Mouse (Mus musculus) Muller cell, postnatal 12 days (primary cell): ENCODE data around the gene Syngr2.
"Not testable (repeated sequence)": the region's sequence is repeated elsewhere in the genome, so short reads cannot be mapped to it uniquely, and the experiment has no call there.

Experiments
- DNase-seq: peaks from one replicate; pipeline ENCODE4 v3.0.0-alpha.2; 2015; ENCODE audit errors: inconsistent ontology term

The Syngr2 gene

DNA sequence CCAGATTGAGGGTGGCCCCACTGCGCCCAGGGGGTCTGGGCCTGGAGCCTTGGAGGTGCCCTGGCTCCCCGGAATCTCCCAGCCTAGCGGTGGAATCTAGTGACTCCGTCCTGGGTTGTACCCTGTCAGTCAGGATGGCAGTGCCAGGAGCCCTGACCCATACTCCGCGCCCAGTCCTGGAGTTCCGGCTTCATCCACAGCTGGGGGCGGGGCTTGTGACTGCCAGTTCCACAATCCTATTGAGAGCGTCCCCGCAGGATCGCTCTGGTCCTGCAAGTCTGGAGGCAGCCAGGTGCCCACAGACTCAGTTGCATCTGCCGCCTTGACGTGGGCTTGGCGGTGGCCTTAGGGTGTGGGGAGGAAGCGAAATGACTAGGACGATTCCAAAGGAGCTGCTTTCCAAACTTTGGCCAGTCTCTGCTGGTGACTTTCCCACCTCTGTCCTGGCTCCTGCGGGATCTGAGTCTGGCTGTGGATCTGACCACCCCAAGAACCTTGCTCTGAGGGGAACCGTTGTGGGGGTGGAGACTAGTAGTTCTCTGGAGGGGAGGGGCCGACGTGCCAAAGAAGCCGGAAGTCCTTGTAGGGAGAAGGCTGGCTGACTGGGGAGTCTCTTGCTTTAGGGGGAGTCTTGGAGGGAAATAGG lies 1.1 kb downstream of the Syngr2 start:
- peak; percentile 93 for DNase-seq

DNA sequence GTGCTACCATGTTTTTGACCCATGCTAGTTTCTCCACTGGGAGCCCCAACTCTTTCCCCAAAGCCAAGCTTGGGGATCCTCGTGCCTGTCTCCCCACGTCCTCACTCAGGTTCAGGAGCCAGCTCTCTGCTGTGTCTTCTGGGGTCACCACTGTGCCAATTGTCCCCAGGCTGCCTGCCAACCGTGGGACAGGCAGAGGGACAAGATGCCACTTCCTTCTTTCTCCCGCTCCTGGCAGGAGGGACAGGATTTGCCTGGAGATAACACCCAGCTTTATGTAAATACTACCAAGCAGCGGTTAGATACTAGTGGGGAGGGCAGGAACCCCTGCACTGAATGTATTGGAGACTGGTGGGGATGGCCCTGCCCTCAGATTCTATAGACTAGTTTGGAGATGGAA lies 4.4 kb downstream of the Syngr2 start:
- no peak for DNase-seq

DNA sequence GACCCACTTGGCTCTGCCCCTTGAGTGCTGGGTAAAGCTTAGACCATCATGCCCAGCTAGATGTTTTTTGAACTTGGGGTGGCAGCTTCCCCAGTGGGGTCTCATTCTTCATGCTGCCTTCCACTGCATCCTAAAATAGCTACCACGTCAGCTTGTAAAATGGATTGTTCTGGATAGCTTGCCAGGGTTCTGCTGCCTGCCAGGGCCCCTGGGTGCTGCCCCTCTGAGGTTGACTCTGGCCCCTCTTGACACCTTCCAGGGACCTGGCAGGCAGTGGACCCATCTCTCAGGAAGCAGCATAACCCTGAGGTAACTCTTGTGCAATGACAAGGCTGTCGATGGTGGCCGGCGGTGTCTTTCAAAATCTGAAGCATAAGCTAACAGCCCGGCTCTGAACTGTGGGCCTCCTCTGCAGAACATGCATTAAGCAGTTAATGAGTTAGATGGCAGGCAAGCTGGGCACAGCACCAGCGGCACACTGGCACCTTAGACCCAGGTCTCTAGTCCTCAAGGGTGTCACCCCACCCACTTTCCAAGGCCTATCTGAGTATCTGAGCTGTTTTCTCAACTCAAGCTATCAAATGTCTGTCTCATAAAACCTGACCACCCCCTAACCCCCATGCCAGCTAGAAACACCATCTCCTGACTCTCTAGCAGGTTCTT lies 5.4 kb downstream of the Syngr2 start:
- DNase-seq = no peak

DNA sequence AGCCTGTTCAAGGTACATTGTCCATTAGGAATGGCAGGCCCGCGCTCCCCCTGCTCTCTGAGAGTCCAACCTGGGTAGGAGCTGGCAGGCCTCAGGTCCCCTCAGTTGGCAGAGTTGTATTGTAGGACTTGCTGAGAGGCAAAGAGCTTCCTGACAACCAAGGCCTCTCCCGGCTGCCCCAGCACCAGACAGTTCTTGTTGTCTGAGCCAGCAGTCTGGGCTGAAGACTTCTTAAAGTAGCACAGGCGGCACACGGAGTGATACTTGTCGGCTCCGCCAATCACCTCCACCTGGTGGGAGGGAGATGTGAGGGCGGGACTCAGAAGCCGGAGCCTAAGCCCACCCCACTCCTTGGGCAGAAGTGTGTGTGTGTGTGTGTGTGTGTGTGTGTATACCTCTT lies 6.4 kb downstream of the Syngr2 start:
- DNase-seq = not testable (repeated sequence)

DNA sequence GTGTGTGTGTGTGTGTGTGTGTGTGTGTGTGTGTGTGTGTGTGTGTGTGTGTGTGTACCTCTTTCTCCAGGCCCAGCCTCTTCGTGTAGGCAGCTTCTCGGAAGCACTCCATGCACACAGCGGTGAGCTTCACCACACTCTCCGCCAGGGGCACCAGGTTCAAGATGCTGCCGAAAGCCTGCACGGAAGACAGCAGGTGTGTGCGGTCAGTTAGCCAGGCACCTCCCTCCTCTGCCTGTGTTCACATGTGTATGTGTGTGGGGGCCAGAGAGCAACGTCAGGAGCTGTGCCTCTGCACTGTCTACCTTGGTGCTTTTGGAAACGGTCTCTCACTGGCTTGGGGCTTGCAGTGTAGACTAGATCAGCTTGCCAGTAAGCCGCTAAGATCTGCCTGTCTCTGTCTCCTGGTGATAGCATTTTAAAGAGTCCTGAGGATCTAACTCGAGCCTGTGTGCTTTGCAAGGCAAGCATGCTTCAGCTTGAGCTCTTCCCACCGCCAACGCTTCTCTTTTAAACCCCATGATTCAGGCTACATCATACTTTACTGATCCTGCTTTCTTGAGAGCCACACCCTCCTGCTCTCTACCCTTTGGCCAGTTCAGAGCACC lies 7.0 kb downstream of the Syngr2 start:
- DNase-seq = no peak

DNA sequence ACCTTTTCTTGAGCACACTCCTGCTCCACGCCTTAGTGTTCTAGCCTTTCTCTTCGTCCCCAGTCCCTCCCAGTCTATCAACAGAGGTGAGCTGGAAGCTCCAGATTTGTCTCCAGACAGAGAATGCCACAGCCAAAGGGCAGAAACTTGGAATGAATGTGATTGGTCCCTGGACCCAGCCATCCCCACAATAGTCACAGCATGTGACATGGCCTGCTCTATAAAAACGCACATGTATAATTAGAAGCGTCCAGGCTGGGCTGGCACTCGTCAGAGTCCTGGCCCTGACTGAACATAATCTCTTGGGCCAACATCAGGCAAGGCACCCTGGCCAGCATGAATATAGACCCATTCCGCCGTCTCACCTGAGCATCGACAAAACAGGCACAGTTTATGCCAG lies 9.6 kb downstream of the Syngr2 start:
- peak; percentile 29 for DNase-seq

DNA sequence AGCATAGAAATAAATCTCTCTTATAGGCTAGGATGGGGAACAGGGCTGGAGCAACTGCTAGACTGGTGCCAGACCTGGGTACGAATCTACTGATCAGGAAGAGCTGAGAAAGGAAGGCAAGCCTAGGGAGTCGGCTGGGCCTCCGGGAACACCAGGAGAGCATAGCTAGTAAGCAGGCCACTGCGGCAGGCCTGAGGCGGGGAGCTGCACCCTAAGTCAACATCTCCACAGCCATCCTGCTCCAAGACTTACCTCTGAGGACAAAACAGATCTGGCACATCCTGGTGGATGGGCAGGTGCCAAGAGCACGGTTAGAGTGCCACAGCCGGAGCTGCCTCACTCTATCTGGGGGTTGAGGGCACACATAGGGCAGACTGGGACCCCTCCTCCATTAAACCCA lies 10.7 kb downstream of the Syngr2 start:
- DNase-seq = no peak

DNA sequence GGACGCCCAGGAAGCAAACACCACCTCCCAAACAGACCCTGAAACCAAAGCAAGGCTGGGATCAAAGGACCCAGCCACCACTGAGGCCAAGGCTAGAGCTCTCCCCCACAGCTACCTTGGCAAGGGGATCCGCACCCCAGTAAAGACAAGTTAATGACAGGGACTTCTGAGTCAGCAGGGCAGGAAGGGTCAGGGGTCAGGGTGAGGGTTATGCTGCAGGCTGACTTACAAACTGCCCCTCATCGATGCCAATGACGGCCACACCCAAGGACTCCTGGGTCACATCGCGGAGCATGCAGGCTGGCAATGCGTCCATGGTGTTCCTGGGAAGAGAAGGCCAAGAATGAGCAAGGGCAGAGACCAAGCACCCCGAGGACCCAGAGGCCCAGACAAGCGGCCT lies 12.4 kb downstream of the Syngr2 start:
- no peak for DNase-seq

DNA sequence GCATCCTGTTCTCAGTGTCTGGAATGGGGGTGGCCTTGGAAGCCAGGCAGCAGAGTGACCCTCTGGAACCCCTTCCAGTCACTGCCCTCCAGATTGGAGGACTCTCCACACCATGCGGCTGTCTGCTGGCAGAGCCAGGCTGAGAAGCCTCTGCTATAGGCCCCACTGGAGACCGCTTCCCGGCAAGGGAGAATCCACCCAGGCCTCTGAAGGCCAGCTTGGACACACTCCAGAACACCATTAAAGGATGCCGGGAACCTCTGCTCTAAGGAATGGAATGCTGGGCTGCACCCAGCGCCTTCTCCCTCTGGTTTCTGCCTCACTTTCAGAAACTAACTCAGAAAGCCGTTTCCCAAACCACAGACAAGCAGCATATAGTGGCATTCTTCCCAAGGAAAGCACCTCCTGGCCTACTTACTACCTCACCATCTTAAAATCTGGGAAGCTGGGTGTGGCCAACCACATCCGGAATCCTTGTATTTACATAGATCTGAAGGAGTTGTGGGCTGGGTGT lies 13.3 kb downstream of the Syngr2 start:
- DNase-seq = peak; percentile 70

DNA sequence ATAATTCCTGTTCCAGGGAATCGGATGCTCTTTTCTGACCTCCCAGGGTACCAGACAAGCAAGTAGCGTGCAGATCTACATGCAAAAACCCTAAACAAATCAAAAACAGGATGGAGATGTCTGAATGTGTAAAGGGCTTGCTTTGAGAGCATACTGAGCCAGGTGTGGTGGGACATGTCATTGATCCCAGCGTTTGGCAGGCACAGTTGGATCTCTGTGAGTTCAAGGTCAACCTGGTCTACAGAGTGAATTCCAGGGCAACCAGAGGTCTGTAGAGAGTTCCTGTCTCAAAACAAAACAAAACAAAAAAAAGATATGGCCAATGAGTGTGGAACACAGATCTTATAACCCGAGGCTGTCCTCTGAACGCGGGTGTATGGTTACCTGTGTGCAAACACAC lies 13.9 kb downstream of the Syngr2 start:
- DNase-seq = no peak

DNA sequence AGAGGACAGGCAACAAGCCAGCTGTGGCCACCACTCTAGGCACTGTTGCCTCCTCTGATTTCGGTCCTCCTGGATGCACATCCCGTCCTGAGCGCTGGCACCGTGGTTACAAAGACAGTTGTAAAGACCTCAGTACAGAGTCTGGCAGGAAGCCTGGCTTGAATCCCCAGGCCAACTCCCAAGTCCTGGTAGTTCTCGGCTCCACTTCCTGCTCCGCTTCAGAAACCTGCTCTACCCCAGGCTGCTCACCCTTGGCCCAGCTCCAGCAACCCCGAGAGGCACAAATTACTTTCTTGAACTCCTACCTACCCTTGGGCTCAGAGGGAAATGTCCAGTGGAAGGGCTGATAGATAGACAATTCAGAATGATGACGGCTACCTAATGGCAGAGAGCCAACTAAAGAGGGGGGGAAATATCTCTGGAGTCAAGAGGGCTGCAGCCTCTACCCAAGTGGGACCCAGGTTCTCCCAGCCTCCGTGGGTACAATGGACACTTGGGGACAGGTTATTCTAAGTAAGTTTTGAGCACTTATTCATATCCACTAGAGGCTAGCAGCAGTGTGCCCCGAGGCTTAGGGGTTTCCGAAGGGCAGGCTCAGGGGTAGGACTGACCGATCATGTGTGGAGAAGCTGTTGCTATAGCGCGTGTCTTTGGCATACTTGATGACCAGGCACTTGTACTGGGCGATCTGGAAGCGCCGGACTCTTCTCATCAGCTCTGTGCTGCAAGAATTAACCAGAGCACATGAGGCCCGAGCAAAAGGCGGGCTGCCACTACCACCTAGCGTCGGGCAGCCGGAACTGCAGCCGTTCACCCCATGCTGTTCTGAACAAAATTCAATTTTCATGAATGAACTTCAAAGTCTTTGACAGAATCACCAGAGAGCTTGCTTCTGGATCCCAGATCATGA lies 14.8 kb downstream of the Syngr2 start:
- peak; percentile 88 for DNase-seq

DNA sequence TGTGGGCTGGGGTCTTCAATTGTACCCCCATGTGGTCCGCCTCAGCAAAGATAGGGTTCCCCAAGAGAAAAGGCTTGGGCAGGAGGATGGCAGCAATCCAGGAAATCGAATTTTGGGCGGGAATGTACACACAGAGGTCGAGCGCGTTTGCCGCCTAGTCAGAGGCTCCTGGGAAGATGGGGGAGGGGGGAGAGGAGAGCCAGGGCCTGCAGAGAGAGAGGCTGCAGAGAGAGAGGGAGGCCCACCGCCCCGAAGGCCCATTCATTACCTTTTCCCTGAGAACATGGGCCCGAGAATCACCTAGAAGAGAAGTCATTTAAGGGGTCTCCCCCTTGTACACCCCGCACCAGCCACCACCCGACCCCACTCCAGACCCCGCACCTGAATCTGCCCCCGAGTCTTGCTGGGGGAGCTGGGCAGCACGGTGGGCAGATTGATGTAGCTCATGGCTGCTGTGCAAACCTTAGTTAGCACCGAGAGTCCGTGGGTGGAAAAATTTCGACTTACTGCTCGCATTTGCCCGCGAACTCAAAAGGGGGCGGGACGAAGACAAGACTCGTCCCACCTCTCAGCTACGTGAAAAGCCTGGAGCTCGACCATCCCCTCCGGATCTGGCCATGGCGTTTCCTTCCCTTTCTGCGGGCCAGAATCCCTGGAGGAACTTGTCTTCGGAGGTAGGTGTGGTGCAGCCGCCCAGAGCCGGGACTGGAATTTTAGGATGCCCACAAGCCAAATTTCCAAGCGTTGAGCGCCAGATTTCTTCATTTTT lies 16.0 kb downstream of the Syngr2 start, which contains the start of the genes Afmid and Tk1:
TSS of gene Afmid (plus strand) at position 592 of the 769 bp plus-strand sequence.
TSS of gene Tk1 (minus strand) at position 760 of the 769 bp plus-strand sequence.
- peak; percentile 83 for DNase-seq

DNA sequence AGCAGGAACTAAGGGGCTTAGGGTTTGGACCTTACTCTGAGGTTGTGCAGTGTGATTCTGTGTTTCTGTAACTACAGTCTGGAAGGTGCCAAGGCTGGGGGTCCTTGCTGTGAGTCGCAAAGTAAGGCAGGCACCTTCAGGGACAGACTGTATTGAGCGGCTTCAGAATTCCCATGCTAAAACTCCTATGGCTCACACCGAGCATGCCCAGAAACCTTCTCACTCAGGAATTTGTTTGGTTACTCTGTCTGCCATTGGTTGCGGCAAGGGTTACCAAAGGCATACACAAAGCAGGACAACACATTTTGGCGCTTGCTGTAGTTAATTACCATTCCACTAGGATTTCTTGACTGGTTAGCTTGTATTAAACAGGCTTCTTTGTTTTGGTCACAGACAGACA lies 16.7 kb downstream of the Syngr2 start:
- DNase-seq = peak; percentile 75

DNA sequence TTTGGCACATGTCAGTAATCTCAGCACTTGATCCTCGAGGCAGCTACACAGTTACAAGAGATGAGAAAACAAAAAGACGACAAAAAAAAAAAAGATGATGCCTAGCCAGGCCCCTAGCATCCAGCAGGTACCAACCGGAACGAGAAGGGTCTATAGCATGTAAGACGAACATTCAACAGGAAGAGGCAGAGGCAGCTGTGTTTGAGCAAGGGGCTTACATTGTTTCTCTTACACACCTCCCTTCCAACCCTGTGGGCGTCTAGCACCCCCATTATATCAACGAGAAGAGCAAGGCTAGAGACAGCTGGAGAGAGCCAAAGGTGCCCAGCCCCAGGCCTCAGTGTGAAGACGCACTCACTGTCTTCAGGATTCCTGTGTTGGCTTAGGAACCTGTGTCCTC lies 17.4 kb downstream of the Syngr2 start:
- DNase-seq = no peak

DNA sequence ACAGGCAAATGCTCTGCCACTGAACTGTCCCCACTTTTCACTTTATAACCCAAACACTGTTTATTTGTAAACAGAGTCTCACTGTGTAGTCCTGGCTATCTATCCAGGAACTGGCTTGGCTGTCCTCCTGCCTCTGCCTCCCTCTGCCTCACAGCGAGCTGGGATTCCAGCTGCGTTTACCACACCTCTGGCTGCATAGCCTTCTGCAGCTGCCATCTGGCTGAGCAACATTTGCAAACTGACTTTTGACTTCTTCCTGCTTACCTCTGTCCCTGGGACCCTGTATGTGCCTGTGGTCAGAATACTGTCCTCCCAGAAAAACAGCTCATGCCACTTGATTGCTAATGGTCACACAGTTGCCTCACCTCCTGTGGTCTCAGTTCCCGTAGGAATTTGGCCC lies 17.9 kb downstream of the Syngr2 start:
- DNase-seq = no peak

DNA sequence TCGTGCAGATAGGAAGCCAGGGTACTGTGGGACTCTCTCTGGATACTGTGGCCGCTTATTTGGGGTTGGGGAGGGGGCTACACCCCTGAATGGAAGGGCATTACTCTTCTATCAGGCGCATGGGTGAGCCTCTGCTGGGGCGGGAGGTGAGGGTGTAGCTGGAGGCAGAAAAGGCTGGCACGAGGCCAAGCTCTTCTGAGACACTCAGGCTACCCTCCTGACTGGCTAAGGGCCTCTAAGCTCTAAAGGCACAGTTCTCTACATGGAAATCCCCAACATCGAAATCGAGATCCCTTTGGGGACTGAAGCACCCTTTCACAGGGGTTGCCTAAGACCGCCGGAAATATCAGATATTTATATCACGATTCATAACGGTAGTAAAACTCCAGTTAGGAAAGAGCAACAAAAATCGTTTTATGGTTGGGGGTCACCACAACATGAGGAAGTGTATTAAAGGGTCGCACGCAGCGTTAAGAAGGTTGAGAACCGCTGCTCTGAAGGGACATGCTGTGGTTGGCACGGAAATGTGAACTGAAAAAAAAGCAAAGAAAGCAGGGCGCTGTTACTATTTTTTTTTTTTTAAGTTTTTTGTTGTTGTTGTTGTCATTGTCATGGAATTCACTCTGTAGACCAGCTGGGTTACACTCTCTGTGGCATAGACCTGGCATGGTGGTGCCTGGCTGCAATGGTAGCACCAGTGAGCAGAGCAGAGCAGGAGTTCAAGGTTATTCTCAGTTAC lies 18.9 kb downstream of the Syngr2 start:
- peak; percentile 44 for DNase-seq

DNA sequence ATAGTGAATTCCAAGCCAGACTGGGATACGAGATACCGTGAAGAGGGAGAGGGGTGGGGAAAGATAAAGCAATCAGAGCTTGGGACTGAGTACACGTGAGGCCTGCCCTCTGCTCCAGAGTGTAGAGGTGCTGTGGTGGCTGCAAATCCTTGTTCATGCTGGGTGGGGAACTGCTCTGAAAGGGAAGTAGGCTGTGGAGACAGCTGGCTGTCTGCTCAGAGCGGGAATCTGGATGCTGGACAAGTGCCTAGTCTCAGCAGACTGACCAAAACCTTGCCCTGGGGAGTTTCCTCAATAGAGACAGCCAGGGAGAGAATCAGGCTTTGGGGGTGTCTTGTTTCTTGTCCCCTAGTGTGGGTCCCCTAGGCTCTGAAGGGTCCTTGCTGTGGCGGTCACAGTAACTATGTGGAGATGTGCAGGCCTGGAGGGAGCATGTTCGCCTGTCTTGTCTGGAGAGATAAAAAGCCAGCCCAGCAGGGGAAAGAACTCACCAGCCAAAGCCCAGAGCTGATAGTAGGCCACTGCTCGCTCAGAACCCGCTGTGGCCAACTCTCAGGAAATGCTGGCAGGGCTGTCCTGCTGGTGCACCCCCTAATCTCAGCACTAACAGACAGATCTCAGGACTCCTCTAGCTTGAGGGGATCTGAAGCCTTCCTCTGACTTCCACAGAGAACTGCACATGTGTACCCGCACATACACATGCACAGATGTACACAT lies 19.6 kb downstream of the Syngr2 start:
- peak; percentile 51 for DNase-seq

DNA sequence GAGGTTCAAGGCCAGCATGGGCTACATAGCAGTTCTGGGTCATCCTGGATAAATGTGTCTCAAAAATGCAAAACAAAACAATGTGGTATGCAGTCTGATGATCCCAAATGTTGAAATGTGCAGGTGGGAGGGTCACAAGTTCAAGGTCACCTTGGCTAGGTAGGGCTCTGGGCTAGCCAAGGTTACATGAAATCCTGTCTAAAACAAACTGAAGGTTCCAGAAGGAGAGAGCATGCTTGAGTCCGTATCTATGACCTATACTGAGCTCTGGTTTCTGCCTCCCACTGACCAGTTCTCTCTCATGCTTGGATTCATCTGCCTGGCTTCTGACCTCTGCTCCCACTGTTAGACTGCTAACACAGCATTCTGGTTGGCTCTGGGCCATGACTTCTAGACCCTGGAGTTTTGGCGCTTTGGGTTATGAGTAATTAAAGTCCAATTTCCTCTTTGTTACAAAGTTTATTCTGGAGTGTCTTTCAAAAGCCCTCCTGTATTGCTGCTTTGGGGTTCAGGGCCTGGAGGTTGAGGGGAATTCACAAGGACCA lies 20.3 kb downstream of the Syngr2 start:
- DNase-seq = no peak

DNA sequence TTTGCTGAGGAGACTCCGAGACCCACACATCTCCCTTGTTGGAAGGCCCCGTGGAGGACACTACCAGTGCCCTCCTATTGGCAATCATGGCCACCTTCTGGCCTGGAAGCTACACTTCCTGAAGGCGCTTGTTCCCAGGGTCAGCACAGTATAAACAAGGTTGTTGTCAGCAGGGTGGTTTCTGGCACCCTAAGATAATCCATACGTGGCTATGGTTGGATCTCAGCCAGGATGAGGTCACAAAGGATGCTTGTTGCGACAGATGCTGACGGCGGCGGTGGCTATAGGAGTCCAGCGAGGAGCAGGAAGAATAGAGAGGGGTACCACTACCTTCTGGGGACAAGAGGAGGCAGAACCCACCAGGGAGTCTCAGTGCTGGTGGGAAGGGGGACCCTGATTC lies 20.9 kb downstream of the Syngr2 start:
- no peak for DNase-seq
